Mouse (Mus musculus) heart, postnatal 0 days (tissue): ENCODE results near the gene Lrig2. TPM values are rescaled to one million over a fixed set of nuclear protein-coding genes. Genes with fewer than 3 reads are reported as not detected.

Source experiments
- ATAC-seq: fragments of 200-750 bp; cut with Nextera tagmentation; 2 replicates; pipeline ENCODE4 v1.8.0; 2017; ENCODE audit warnings: low read depth, moderate number of reproducible peaks, moderate library complexity; ENCODE audit not compliant: insufficient read depth
- DNase-seq: peaks from one replicate; pipeline ENCODE4 v3.0.0-alpha.2; 2016; ENCODE audit warnings: low spot score
- H3K27ac ChIP-seq: fragments of 300-500 bp; sonication (generic); 2 replicates; pipeline ENCODE4 v1.5.1; 2014; ENCODE audit warnings: low read depth, mild to moderate bottlenecking
- H3K27me3 ChIP-seq: fragments of 300-500 bp; sonication (generic); 2 replicates; pipeline ENCODE4 v1.6.1; 2014; ENCODE audit warnings: low read length, mixed read lengths; ENCODE audit not compliant: control insufficient read depth, insufficient read depth
- H3K36me3 ChIP-seq: fragments of 300-500 bp; sonication (generic); replicated peaks from 2 replicates; pipeline ENCODE4 v1.6.1; 2014; ENCODE audit warnings: low read length, mixed read lengths; ENCODE audit not compliant: control insufficient read depth, insufficient read depth
- H3K4me1 ChIP-seq: fragments of 300-500 bp; sonication (generic); 2 replicates; pipeline ENCODE4 v1.6.1; 2014; ENCODE audit warnings: antibody characterized with exemption; ENCODE audit not compliant: control insufficient read depth, insufficient read depth
- H3K4me2 ChIP-seq: fragments of 300-500 bp; sonication (generic); 2 replicates; pipeline ENCODE4 v1.6.1; 2014; ENCODE audit warnings: low read depth, mild to moderate bottlenecking, low read length, moderate library complexity
- H3K4me3 ChIP-seq: fragments of 300-500 bp; sonication (generic); 2 replicates; pipeline ENCODE4 v1.5.1; 2014; ENCODE audit warnings: low read depth, low read length
- H3K9ac ChIP-seq: fragments of 300-500 bp; sonication (generic); replicated peaks from 2 replicates; pipeline ENCODE4 v1.6.1; 2014; ENCODE audit warnings: low read depth, low read length, mixed read lengths
- H3K9me3 ChIP-seq: fragments of 300-500 bp; sonication (generic); replicated peaks from 2 replicates; pipeline ENCODE4 v1.6.1; 2016; ENCODE audit warnings: low read length; ENCODE audit not compliant: control insufficient read depth
- CTCF ChIP-seq: IDR thresholded peaks from 2 replicates; pipeline ENCODE4 v1.5.1; 2016; ENCODE audit warnings: antibody characterized with exemption, control low read depth, low read depth
- EP300 ChIP-seq: IDR thresholded peaks from 2 replicates; pipeline ENCODE4 v1.6.1; 2016; ENCODE audit warnings: antibody characterized with exemption, low read depth
- WGBS: fragments of 180-500 bp; shearing (Covaris S2); extraction: QIAGEN DNeasy Blood & Tissue Kit; methylation state at CpG from one replicate; pipeline ENCODE4 v1.1.7; 2014; 5-methylcytosine and 5-hydroxymethylcytosine counted together
- polyA plus RNA-seq: library from polyadenylated mRNA; unstranded; fragments of >200 nt; fragmentation: Nextera tagmentation; extraction: Ambion mirVana; gene quantifications from 2 replicates; pipeline ENCODE4 v1.2.1, GENCODE M21; 2015
- total RNA-seq: library from RNA; depleted of rRNA; stranded (reverse); fragments of >200 nt; gene quantifications from 2 replicates; pipeline ENCODE4 v1.2.3, GENCODE M21; 2014; ENCODE audit warnings: low replicate concordance

Gene Lrig2
- total and polyA plus RNA-seq, 2 experiments from 2014 or later: 7.2 to 18.7 TPM

DNA sequence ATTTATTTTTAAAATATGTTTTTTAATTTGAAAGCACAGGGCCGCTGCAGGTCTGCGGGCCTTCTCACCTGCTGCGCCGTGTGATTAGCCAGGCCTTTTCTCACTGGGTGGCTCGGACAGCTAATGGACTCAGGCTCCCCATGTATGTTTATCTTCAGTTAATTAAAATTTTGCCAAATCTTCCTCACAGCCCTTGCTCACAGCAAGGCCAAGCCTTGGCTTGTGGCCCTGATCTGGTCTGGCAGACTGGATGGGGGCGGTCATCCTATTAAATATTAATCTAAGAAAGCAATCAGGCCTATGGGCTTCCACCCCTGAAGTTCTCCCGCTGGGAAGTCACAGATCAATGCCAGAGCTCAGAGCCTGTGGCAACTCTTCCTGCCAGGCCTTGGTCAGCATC, 87.4 kb downstream of the Lrig2 start:
- H3K36me3 ChIP-seq: no peaks in the 10 kb centered on the region
- no peak overlapping the region for H3K27ac ChIP-seq
- H3K9me3 ChIP-seq: no peaks in the 10 kb centered on the region
- no peak for ATAC-seq
- no peaks in the 10 kb centered on the region for H3K27me3 ChIP-seq
- 90% methylated on average over 7 of the region's 7 CpGs for WGBS
- no peak overlapping the region for H3K4me3 ChIP-seq
- no peak overlapping the region for H3K9ac ChIP-seq
- DNase-seq: no peak
- TF ChIP-seq EP300 (no peak), CTCF (no peak)
- no peaks in the 10 kb centered on the region for H3K4me1 ChIP-seq
- no peak overlapping the region for H3K4me2 ChIP-seq

DNA sequence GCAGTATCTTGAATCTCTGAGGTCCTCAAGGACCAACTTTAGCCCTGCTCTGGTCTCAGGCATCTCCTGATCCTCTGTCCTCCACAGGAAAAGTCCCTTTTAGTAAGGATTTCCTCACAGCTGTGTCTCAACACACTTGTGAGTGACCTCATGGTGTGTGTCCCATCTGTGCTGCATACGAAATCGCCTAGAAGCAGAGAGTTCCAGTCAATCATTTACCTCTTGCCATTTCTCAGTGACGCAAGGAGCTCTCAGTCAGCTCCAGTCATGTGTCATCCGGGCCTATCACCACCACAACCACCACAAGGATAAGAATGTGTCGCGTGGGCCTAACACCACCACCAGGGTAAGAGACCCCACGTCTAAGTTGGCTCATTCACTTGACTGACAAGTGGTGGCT, 90.8 kb downstream of the Lrig2 start:
- WGBS: 82% methylated on average over 7 of the region's 7 CpGs
- ATAC-seq: no peak
- TF ChIP-seq EP300 (no peak), CTCF (no peak)
- H3K27ac ChIP-seq: no peak overlapping the region
- no peaks in the 10 kb centered on the region for H3K9me3 ChIP-seq
- H3K9ac ChIP-seq: no peak overlapping the region
- no peak overlapping the region for H3K4me2 ChIP-seq
- no peaks in the 10 kb centered on the region for H3K27me3 ChIP-seq
- H3K36me3 ChIP-seq: no peaks in the 10 kb centered on the region
- H3K4me1 ChIP-seq: no peaks in the 10 kb centered on the region
- H3K4me3 ChIP-seq: no peak overlapping the region
- DNase-seq: no peak

DNA sequence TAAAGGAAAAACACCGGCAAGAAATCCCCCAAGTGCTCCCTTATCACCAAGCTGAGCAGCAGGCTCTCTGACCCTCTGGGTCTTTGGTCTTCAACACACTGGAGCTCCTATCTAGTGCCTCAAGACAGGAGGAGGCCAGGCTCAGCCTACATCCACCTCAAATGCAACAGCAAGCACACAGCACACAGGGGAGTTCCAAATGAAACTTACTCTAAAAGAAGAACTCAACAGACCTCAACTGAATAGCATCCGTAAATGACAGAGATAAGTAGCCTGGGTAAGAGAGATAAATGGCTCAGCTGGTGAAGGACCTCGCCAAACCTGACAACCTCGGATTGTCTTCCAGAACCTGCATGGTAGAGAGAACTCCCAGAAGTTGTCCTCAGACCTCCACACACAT, 91.7 kb downstream of the Lrig2 start:
- Histone ChIP-seq H3K4me3 (no peak overlapping the region), H3K9me3 (no peaks in the 10 kb centered on the region), H3K4me2 (no peak overlapping the region), H3K4me1 (no peaks in the 10 kb centered on the region), H3K36me3 (no peaks in the 10 kb centered on the region), H3K9ac (no peak overlapping the region), H3K27me3 (no peaks in the 10 kb centered on the region), H3K27ac (no peak overlapping the region)
- 24% methylated on average over 4 of the region's 4 CpGs for WGBS
- DNase-seq (no peak), ATAC-seq (no peak)
- no peak for TF ChIP-seq CTCF
- no peak for TF ChIP-seq EP300

DNA sequence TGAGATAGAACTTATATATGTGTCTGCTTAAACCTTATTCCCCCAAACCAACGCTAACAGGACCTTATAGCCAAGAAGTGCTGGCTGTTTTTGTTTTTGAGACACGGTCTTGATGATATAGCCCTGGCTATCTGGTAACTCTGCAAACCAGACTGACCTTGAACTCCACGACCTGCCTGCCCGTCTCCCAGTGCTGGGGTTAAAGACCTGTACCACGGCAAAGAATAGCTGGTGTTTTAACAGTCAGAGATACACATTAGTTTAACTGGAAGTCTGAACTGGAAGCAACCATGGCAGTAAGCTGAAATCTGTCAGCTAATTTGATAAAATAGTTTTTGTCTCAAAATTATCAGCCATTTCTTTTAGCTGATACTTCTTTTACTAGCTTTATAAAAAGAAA, 94.9 kb downstream of the Lrig2 start:
- no peak overlapping the region for H3K4me3 ChIP-seq
- WGBS: 32% methylated on average over 5 of the region's 5 CpGs

DNA sequence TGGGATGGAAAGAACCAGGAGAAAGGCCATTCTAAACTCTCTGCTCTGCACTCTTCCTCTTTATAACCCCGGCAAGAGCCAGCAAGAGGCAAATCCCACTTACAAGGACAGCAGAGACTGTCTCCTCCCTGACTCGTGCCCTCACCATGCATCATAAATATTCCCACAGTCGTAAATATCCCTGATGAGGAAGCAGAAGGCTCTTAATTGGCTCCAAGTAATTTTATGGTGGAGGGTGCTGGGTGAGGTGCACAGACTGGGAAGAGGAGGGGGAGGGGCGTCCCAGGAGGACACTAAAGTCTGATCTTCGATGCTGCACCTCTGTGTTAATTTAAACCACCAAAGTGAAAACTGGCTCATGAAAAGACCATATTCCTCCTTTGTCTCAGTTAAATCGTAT, 99.2 kb downstream of the Lrig2 start:
- no peak overlapping the region for H3K9ac ChIP-seq
- no peak overlapping the region for H3K4me3 ChIP-seq
- no peaks in the 10 kb centered on the region for H3K27me3 ChIP-seq
- TF ChIP-seq EP300 (no peak), CTCF (no peak)
- H3K4me2 ChIP-seq: no peak overlapping the region
- no peaks in the 10 kb centered on the region for H3K9me3 ChIP-seq
- no peak for ATAC-seq
- H3K36me3 ChIP-seq: no peaks in the 10 kb centered on the region
- no peaks in the 10 kb centered on the region for H3K4me1 ChIP-seq
- 85% methylated on average over 6 of the region's 6 CpGs for WGBS
- DNase-seq: no peak
- no peak overlapping the region for H3K27ac ChIP-seq

More for the DNA sequence above, 94.9 kb downstream of the Lrig2 start:
- ATAC-seq: no peak
- TF ChIP-seq EP300: no peak
- TF ChIP-seq CTCF: no peak
- no peak overlapping the region for H3K9ac ChIP-seq
- H3K4me2 ChIP-seq: no peak overlapping the region
- H3K27ac ChIP-seq: no peak overlapping the region
- DNase-seq: no peak
- H3K36me3 ChIP-seq: no peaks in the 10 kb centered on the region
- no peaks in the 10 kb centered on the region for H3K27me3 ChIP-seq
- H3K4me1 ChIP-seq: no peaks in the 10 kb centered on the region
- H3K9me3 ChIP-seq: no peaks in the 10 kb centered on the region

DNA sequence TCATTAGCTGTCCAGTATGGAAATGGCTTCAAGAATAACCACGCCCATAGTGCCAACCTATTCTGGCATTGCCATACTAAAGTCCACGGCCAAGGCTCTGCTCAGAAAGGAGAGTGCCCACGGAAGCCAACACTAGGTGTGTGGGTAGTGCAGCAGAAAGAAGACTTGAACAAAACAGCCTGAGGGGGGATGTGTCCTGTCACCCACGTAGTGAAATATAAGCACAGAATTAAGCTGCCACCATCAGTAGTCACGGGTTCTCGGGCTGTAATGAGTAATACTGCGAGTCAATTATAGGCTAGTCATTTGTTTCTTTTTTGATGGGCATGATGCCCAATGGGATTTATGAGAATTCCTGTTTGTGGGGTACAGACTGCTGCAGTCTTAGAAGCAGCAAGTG, 104.2 kb downstream of the Lrig2 start:
- H3K4me2 ChIP-seq: no peak overlapping the region
- TF ChIP-seq EP300 (no peak), CTCF (no peak)
- no peaks in the 10 kb centered on the region for H3K27me3 ChIP-seq
- H3K4me3 ChIP-seq: no peak overlapping the region
- H3K4me1 ChIP-seq: 0 out of 2 replicates have a peak, but pooled peaks cover 5% of the 10 kb centered on the region
- H3K27ac ChIP-seq: no peak overlapping the region
- DNase-seq: no peak
- no peaks in the 10 kb centered on the region for H3K9me3 ChIP-seq
- H3K36me3 ChIP-seq: no peaks in the 10 kb centered on the region
- H3K9ac ChIP-seq: no peak overlapping the region
- ATAC-seq: no peak
- WGBS: 85% methylated on average over 7 of the region's 7 CpGs
